Mouse (Mus musculus): Measurements from ENCODE around the gene Sppl2a. TPM values are rescaled to one million over a fixed set of nuclear protein-coding genes. Genes with fewer than 3 reads are reported as not detected.
A peak's percentile ranks its signal among the peaks of the same experiment; 100 is the strongest.
"Not testable (repeated sequence)": the region's sequence is repeated elsewhere in the genome, so short reads cannot be mapped to it uniquely, and the experiment has no call there.

The Sppl2a gene
- polyA plus RNA-seq, 1 experiment = 25.0 TPM

- no peak for DNase-seq (ENCODE audit: extremely low spot score in 1 of 2, low spot score in 1 of 2)
Measured at GRCm38 (mm10) chr2:126897511-126897910, 35.5 kb downstream of the Sppl2a start.

GRCm38 (mm10) chr2:126896941-126897340, 36.1 kb downstream of the Sppl2a start:
- DNase-seq (ENCODE audit: extremely low spot score in 1 of 2, low spot score in 1 of 2) = no peak

- DNase-seq (ENCODE audit: extremely low spot score in 1 of 2, low spot score in 1 of 2) = no peak
Measured at GRCm38 (mm10) chr2:126894245-126894644, 38.8 kb downstream of the Sppl2a start.

- no peak for DNase-seq (ENCODE audit: extremely low spot score in 1 of 2, low spot score in 1 of 2)
Measured at GRCm38 (mm10) chr2:126892316-126892715, 40.7 kb downstream of the Sppl2a start.

GRCm38 (mm10) chr2:126891743-126892142, 41.3 kb downstream of the Sppl2a start:
- DNase-seq (ENCODE audit: extremely low spot score in 1 of 2, low spot score in 1 of 2) = no peak

GRCm38 (mm10) chr2:126887141-126887540, 45.9 kb downstream of the Sppl2a start:
- DNase-seq (ENCODE audit: extremely low spot score in 1 of 2, low spot score in 1 of 2) = no peak

- no peak for DNase-seq (ENCODE audit: extremely low spot score in 1 of 2, low spot score in 1 of 2)
Measured at GRCm38 (mm10) chr2:126885871-126886270, 47.2 kb downstream of the Sppl2a start.

GRCm38 (mm10) chr2:126882711-126883110, 50.3 kb downstream of the Sppl2a start:
- DNase-seq (ENCODE audit: extremely low spot score in 1 of 2, low spot score in 1 of 2) = not testable (repeated sequence)

- DNase-seq (ENCODE audit: extremely low spot score in 1 of 2, low spot score in 1 of 2) = no peak
Measured at GRCm38 (mm10) chr2:126877991-126878390, 55.0 kb downstream of the Sppl2a start.

- DNase-seq (ENCODE audit: extremely low spot score in 1 of 2, low spot score in 1 of 2) = peak; percentile 81 to 91
Measured at GRCm38 (mm10) chr2:126875871-126876796, 56.9 kb downstream of the Sppl2a start, which contains the start of gene Trpm7. Gene Trpm7, minus strand, starts transcription at chr2:126876230.

GRCm38 (mm10) chr2:126875516-126875835, 57.6 kb downstream of the Sppl2a start:
- DNase-seq (ENCODE audit: extremely low spot score in 1 of 2, low spot score in 1 of 2) = peak; percentile 7 to 43

GRCm38 (mm10) chr2:126874809-126875515, 58.1 kb downstream of the Sppl2a start:
- peak in 1 of 2 experiments; percentile 8 for DNase-seq (ENCODE audit: extremely low spot score in 1 of 2, low spot score in 1 of 2)

GRCm38 (mm10) chr2:126866301-126866700, 66.7 kb downstream of the Sppl2a start:
- DNase-seq (ENCODE audit: extremely low spot score in 1 of 2, low spot score in 1 of 2) = no peak

GRCm38 (mm10) chr2:126865501-126866199, 67.4 kb downstream of the Sppl2a start:
- no peak for DNase-seq (ENCODE audit: extremely low spot score in 1 of 2, low spot score in 1 of 2)

GRCm38 (mm10) chr2:126865026-126865425, 68.0 kb downstream of the Sppl2a start:
- DNase-seq (ENCODE audit: extremely low spot score in 1 of 2, low spot score in 1 of 2) = no peak

GRCm38 (mm10) chr2:126844751-126845150, 88.3 kb downstream of the Sppl2a start:
- DNase-seq (ENCODE audit: extremely low spot score in 1 of 2, low spot score in 1 of 2) = no peak

Other genes with a start within 250 kb of the Sppl2a start
- gene Usp8, start 225.9 kb downstream of the Sppl2a start, polyA plus RNA-seq (2012; rRNA removed) = 35.8 and 40.8 TPM in 2 replicates
- 1.5 and 1.6 TPM in 2 replicates for gene Usp50, start 149.8 kb downstream of the Sppl2a start, polyA plus RNA-seq (2012; rRNA removed)
- 30.4 and 41.2 TPM in 2 replicates for gene Trpm7, start 57.0 kb downstream of the Sppl2a start, polyA plus RNA-seq (2012; rRNA removed)
- 8.7 and 9.9 TPM in 2 replicates for gene Ap4e1, start 75.5 kb upstream of the Sppl2a start, polyA plus RNA-seq (2012; rRNA removed)
- 21.2 and 21.5 TPM in 2 replicates for gene Blvra, start 137.4 kb upstream of the Sppl2a start, polyA plus RNA-seq (2012; rRNA removed)
- 1.6 and 2.4 TPM in 2 replicates for gene Ncaph, start 200.7 kb upstream of the Sppl2a start, polyA plus RNA-seq (2012; rRNA removed)
- 1.4 and 1.7 TPM in 2 replicates for gene Itpripl1, start 210.2 kb upstream of the Sppl2a start, polyA plus RNA-seq (2012; rRNA removed)

All from frontal cortex, adult 2 months (tissue).